Mouse (Mus musculus) liver, embryonic 14.5 days (tissue): ENCODE measurements around the gene Ttll13. TPM values are rescaled to one million over a fixed set of nuclear protein-coding genes. Genes with fewer than 3 reads are reported as not detected.

Experiments used
- ATAC-seq: fragments of 200-750 bp; cut with Nextera tagmentation; 2 replicates; pipeline ENCODE4 v1.8.0; 2017; ENCODE audit warnings: moderate number of reproducible peaks, mild to moderate bottlenecking, moderate library complexity; ENCODE audit not compliant: insufficient read depth
- DNase-seq, 3 experiments: peaks; one replicate each; pipeline ENCODE4 v3.0.0-alpha.2; 2012 to 2013; ENCODE audit warnings: low read depth in 3 of 3, low spot score in 3 of 3
- H3K27ac ChIP-seq: fragments of 300-500 bp; sonication (generic); 2 replicates; pipeline ENCODE4 v1.5.1; 2014; ENCODE audit warnings: moderate library complexity, mild to moderate bottlenecking, control low read depth, inconsistent platforms
- H3K27me3 ChIP-seq: fragments of 300-500 bp; sonication (generic); 2 replicates; pipeline ENCODE4 v1.6.1; 2014; ENCODE audit warnings: mild to moderate bottlenecking, low read length, moderate library complexity; ENCODE audit not compliant: control insufficient read depth, insufficient read depth
- H3K36me3 ChIP-seq: fragments of 300-500 bp; sonication (generic); replicated peaks from 2 replicates; pipeline ENCODE4 v1.6.1; 2014; ENCODE audit warnings: low read depth; ENCODE audit not compliant: control insufficient read depth, insufficient read depth
- H3K4me1 ChIP-seq, 2 experiments: fragments of 200-500 bp in 1 of 2; fragments of 300-500 bp in 1 of 2; sonication (generic) in 1 of 2; replicated peaks; 2 replicates each; pipeline ENCODE4 v1.6.1; 2012 to 2014; ENCODE audit warnings: antibody characterized with exemption in 1 of 2, inconsistent platforms in 1 of 2, low read length in 1 of 2; ENCODE audit not compliant: control insufficient read depth in 2 of 2, insufficient read depth in 2 of 2
- H3K4me2 ChIP-seq: fragments of 300-500 bp; sonication (generic); 2 replicates; pipeline ENCODE4 v1.6.1; 2014; ENCODE audit warnings: low read depth, mild to moderate bottlenecking, control low read depth, moderate library complexity
- H3K4me3 ChIP-seq, 2 experiments: fragments of 200-500 bp in 1 of 2; fragments of 300-500 bp in 1 of 2; sonication (generic) in 1 of 2; 2 replicates each; pipeline ENCODE4 v1.5.1; 2012 to 2014; ENCODE audit warnings: low read depth in 2 of 2, low read length in 2 of 2, mild to moderate bottlenecking in 2 of 2, control low read depth in 1 of 2, inconsistent platforms in 1 of 2, moderate library complexity in 1 of 2; ENCODE audit not compliant: insufficient read depth in 1 of 2
- H3K9ac ChIP-seq: fragments of 300-500 bp; sonication (generic); replicated peaks from 2 replicates; pipeline ENCODE4 v1.6.1; 2014; ENCODE audit warnings: mild to moderate bottlenecking, control low read depth, moderate library complexity
- H3K9me3 ChIP-seq: fragments of 300-500 bp; sonication (generic); 2 replicates; pipeline ENCODE4 v1.6.1; 2016; ENCODE audit warnings: low read length, mixed read lengths; ENCODE audit not compliant: control insufficient read depth
- CTCF ChIP-seq: IDR thresholded peaks from 2 replicates; pipeline ENCODE4 v1.5.1; 2016; ENCODE audit warnings: antibody characterized with exemption, low read depth, control low read depth
- EP300 ChIP-seq: IDR thresholded peaks from 2 replicates; pipeline ENCODE4 v1.6.1; 2016; ENCODE audit warnings: antibody characterized with exemption, low read depth
- WGBS: fragments of 180-500 bp; shearing (Covaris S2); extraction: QIAGEN DNeasy Blood & Tissue Kit; methylation state at CpG from one replicate; pipeline ENCODE4 v1.1.7; 2014; ENCODE audit not compliant: insufficient replicate concordance; 5-methylcytosine and 5-hydroxymethylcytosine counted together
- polyA plus RNA-seq, 2 experiments: library from polyadenylated mRNA; depleted of rRNA in 1 of 2; stranded (reverse) in 1 of 2; unstranded in 1 of 2; fragments of >200 nt; fragmentation: Nextera tagmentation in 1 of 2; extraction: Ambion mirVana in 1 of 2; gene quantifications; 2 replicates each; pipeline versions ENCODE4 v1.2.1 to v1.2.3; 2012 to 2014

Gene Ttll13
- polyA plus RNA-seq, 2 experiments, result 0.20 to 0.23 TPM

- DNase-seq, result no peak
- H3K27ac ChIP-seq, result peak overlapping the region; percentile 100
- ATAC-seq, result peak; percentile 19; the same call in 1 of the 2 replicates
Observed at GRCm38 (mm10) chr7:80208026-80208642, 38.0 kb upstream of the Ttll13 start.

GRCm38 (mm10) chr7:80208738-80209430 is 37.3 kb upstream of the Ttll13 start:
- DNase-seq, result peak; percentile 96 to 98 (median 98)
- peak; percentile 87 for ATAC-seq
- Histone ChIP-seq H3K9ac (peak overlapping the region; percentile 85), H3K9me3 (no peaks in the 10 kb centered on the region), H3K27ac (peak overlapping the region; percentile 100), H3K4me3 (peak overlapping the region; percentile 40 to 44), H3K27me3 (no peaks in the 10 kb centered on the region), H3K4me1 (peaks cover 78 to 83% of the 10 kb centered on the region in 2 experiments), H3K4me2 (peak overlapping the region; percentile 87), H3K36me3 (peaks cover 21% of the 10 kb centered on the region)
- peak; percentile 96 for TF ChIP-seq EP300
- peak; percentile 6 for TF ChIP-seq CTCF
- 9% methylated on average over 10 of the region's 10 CpGs for whole genome bisulfite sequencing

More at GRCm38 (mm10) chr7:80208026-80208642, 38.0 kb upstream of the Ttll13 start:
- Histone ChIP-seq H3K27me3 (no peaks in the 10 kb centered on the region), H3K36me3 (peaks cover 13% of the 10 kb centered on the region), H3K4me3 (peak overlapping the region; percentile 2 to 44), H3K9me3 (no peaks in the 10 kb centered on the region), H3K4me2 (peak overlapping the region; percentile 87), H3K9ac (peak overlapping the region; percentile 71), H3K4me1 (peaks cover 86 to 91% of the 10 kb centered on the region in 2 experiments)
- WGBS, result 23% methylated on average over 18 of the region's 18 CpGs
- no peak; the same call in 1 of the 2 replicates for TF ChIP-seq EP300
- no peak for TF ChIP-seq CTCF

GRCm38 (mm10) chr7:80209669-80210068 is 36.5 kb upstream of the Ttll13 start:
- Histone ChIP-seq H3K9ac (peak overlapping the region; percentile 85), H3K4me3 (peak overlapping the region; percentile 40 to 41), H3K27ac (peak overlapping the region; percentile 100), H3K36me3 (peaks cover 23% of the 10 kb centered on the region), H3K9me3 (no peaks in the 10 kb centered on the region), H3K4me1 (peaks cover 70 to 75% of the 10 kb centered on the region in 2 experiments), H3K4me2 (peak overlapping the region; percentile 87), H3K27me3 (no peaks in the 10 kb centered on the region)
- ATAC-seq (no peak), DNase-seq (no peak)
- TF ChIP-seq CTCF (no peak), EP300 (no peak)
- WGBS, result 8% methylated on average over 6 of the region's 6 CpGs

GRCm38 (mm10) chr7:80210982-80211381 is 35.2 kb upstream of the Ttll13 start:
- 81% methylated on average over 4 of the region's 4 CpGs for WGBS
- DNase-seq (no peak), ATAC-seq (no peak)
- peak overlapping the region; percentile 100 for H3K27ac ChIP-seq
- H3K36me3 ChIP-seq, result peaks cover 35% of the 10 kb centered on the region
- H3K27me3 ChIP-seq, result no peaks in the 10 kb centered on the region
- TF ChIP-seq EP300, result no peak
- TF ChIP-seq CTCF, result no peak
- peaks cover 57 to 67% of the 10 kb centered on the region in 2 experiments for H3K4me1 ChIP-seq
- H3K9me3 ChIP-seq, result no peaks in the 10 kb centered on the region
- peak overlapping the region; percentile 87 for H3K4me2 ChIP-seq
- no peak overlapping the region for H3K4me3 ChIP-seq
- peak overlapping the region; percentile 85 for H3K9ac ChIP-seq

GRCm38 (mm10) chr7:80213604-80214003 is 32.6 kb upstream of the Ttll13 start:
- Histone ChIP-seq H3K9ac (no peak overlapping the region), H3K4me1 (peaks cover 31 to 41% of the 10 kb centered on the region in 2 experiments)
- 91% methylated on average over 7 of the region's 7 CpGs for WGBS

More at GRCm38 (mm10) chr7:80213604-80214003, 32.6 kb upstream of the Ttll13 start:
- Histone ChIP-seq H3K27ac (peak overlapping the region; percentile 33; the same call in 1 of the 2 replicates), H3K4me3 (no peak overlapping the region), H3K4me2 (no peak overlapping the region), H3K36me3 (peaks cover 61% of the 10 kb centered on the region), H3K27me3 (no peaks in the 10 kb centered on the region), H3K9me3 (no peaks in the 10 kb centered on the region)
- DNase-seq (no peak), ATAC-seq (no peak)
- TF ChIP-seq CTCF (no peak), EP300 (no peak)
